In genomic region chr12:56537342-56537741, GRCm38 (mm10) we compare ENCODE assay signal across 18 mouse cellular contexts. TPM values are rescaled to one million over a fixed set of nuclear protein-coding genes. Genes with fewer than 3 reads are reported as not detected.
A peak's percentile ranks its signal among the peaks of the same experiment; 100 is the strongest.
DNase-seq lines count a peak whose midpoint lies in the region; ATAC-seq and TF ChIP-seq lines count a peak whose summit lies in the region.
"Had no signal": no experiment of that assay in that cellular context is flagged by ENCODE, and none has a peak within 500 bp of the region (broad histone marks: within the 10 kb centered on the region; RNA-seq: fewer than 3 reads in every experiment).

No protein-coding gene starts in this region.

- H3K4me1 ChIP-seq in neural tube, embryonic 15.5 days = peaks cover 25% of the 10 kb centered on the region
- H3K4me1 ChIP-seq in forebrain, embryonic 13.5 days = peaks cover 18% of the 10 kb centered on the region
- H3K4me1 ChIP-seq in intestine, embryonic 15.5 days (replicated peaks) = peaks cover 14% of the 10 kb centered on the region
- 0 out of 2 replicates have a peak, but pooled peaks cover 3% of the 10 kb centered on the region for H3K4me1 ChIP-seq in stomach, postnatal 0 days (replicated peaks; ENCODE audit: control insufficient read depth, insufficient read depth)

- no peak overlapping the region for H3K4me3 ChIP-seq in neural tube, embryonic 15.5 days (replicated peaks)
- peak overlapping the region; percentile 43 for H3K4me3 ChIP-seq in forebrain, embryonic 13.5 days
- H3K4me3 ChIP-seq in intestine, embryonic 15.5 days (replicated peaks) = no peak overlapping the region
- no peak overlapping the region for H3K4me3 ChIP-seq in stomach, postnatal 0 days (ENCODE audit: low read depth, low read length)
- H3K4me3 ChIP-seq: limb, embryonic 12.5 days had no signal

- H3K9me3 ChIP-seq in neural tube, embryonic 15.5 days (replicated peaks) = no peaks in the 10 kb centered on the region
- no peaks in the 10 kb centered on the region for H3K9me3 ChIP-seq in forebrain, embryonic 13.5 days (replicated peaks)
- no peaks in the 10 kb centered on the region for H3K9me3 ChIP-seq in intestine, embryonic 15.5 days
- H3K9me3 ChIP-seq in stomach, postnatal 0 days (ENCODE audit: control insufficient read depth, low read length) = no peaks in the 10 kb centered on the region
- H3K9me3 ChIP-seq: limb, embryonic 12.5 days had no signal

- peaks cover 96% of the 10 kb centered on the region for H3K27me3 ChIP-seq in neural tube, embryonic 15.5 days (replicated peaks)
- peaks cover 98% of the 10 kb centered on the region for H3K27me3 ChIP-seq in forebrain, embryonic 13.5 days
- peaks cover 92% of the 10 kb centered on the region for H3K27me3 ChIP-seq in intestine, embryonic 15.5 days (replicated peaks)
- H3K27me3 ChIP-seq in stomach, postnatal 0 days (ENCODE audit: control insufficient read depth, insufficient read depth, low read length) = peaks cover 29% of the 10 kb centered on the region

- H3K27ac ChIP-seq in neural tube, embryonic 15.5 days (replicated peaks) = no peak overlapping the region
- H3K27ac ChIP-seq in forebrain, embryonic 13.5 days = peak overlapping the region; percentile 86; the same call in 1 of the 2 replicates
- H3K27ac ChIP-seq in intestine, embryonic 15.5 days = no peak overlapping the region
- no peak overlapping the region for H3K27ac ChIP-seq in stomach, postnatal 0 days (replicated peaks)
- H3K27ac ChIP-seq: limb, embryonic 12.5 days; liver, embryonic 14.5 days had no signal

- no peak overlapping the region for H3K9ac ChIP-seq in neural tube, embryonic 15.5 days (replicated peaks)
- peak overlapping the region; percentile 54 for H3K9ac ChIP-seq in forebrain, embryonic 13.5 days
- H3K9ac ChIP-seq in intestine, embryonic 15.5 days = no peak overlapping the region
- H3K9ac ChIP-seq in stomach, postnatal 0 days (ENCODE audit: low read length) = no peak overlapping the region
- H3K9ac ChIP-seq: limb, embryonic 12.5 days; liver, embryonic 14.5 days had no signal

- no peak for TF ChIP-seq EP300 in stomach, postnatal 0 days (optimal IDR thresholded peaks at IDR 0.05)

- TF ChIP-seq CTCF in stomach, postnatal 0 days (IDR thresholded peaks at IDR 0.05; ENCODE audit: low read depth) = no peak

- peak; percentile 65 for DNase-seq in neural tube, embryonic 10.5 days (ENCODE audit: extremely low spot score, low spot score)
- DNase-seq in lung, postnatal 14 days = peak; percentile 29
- no peak for DNase-seq in stomach, postnatal 0 days (ENCODE audit: low spot score)
- no peak for DNase-seq in frontal cortex, postnatal 25 days (ENCODE audit: low spot score in 2 of 2)
- DNase-seq: adrenal gland, adult 8-10 months; cerebellum, adult 9-11 months; heart, postnatal 14 days; kidney, adult 2 months; thymus, adult 2 months had no signal

- no peak for ATAC-seq in neural tube, embryonic 15.5 days (ENCODE audit: low FRiP score)
- no peak for ATAC-seq in forebrain, embryonic 13.5 days
- no peak for ATAC-seq in intestine, embryonic 15.5 days
- no peak for ATAC-seq in stomach, postnatal 0 days (ENCODE audit: low FRiP score, low TSS enrichment)
- ATAC-seq: hindbrain, embryonic 16.5 days had no signal

- H3K36me3 ChIP-seq in neural tube, embryonic 15.5 days = no peaks in the 10 kb centered on the region
- H3K36me3 ChIP-seq in forebrain, embryonic 13.5 days (ENCODE audit: poor library complexity, severe bottlenecking) = no peaks in the 10 kb centered on the region
- no peaks in the 10 kb centered on the region for H3K36me3 ChIP-seq in intestine, embryonic 15.5 days
- no peaks in the 10 kb centered on the region for H3K36me3 ChIP-seq in stomach, postnatal 0 days (ENCODE audit: control insufficient read depth, insufficient read depth, low read length)
- H3K36me3 ChIP-seq: G1E; limb, embryonic 12.5 days had no signal

- WGBS in neural tube, embryonic 15.5 days = under 1% methylated on average over 19 of the region's 19 CpGs
- under 1% methylated on average over 18 of the region's 19 CpGs for WGBS in forebrain, embryonic 13.5 days
- 2% methylated on average over 19 of the region's 19 CpGs for WGBS in intestine, embryonic 15.5 days
- WGBS in stomach, postnatal 0 days = 2% methylated on average over 19 of the region's 19 CpGs

- H3K4me2 ChIP-seq in neural tube, embryonic 15.5 days = no peak overlapping the region
- peak overlapping the region; percentile 44 for H3K4me2 ChIP-seq in forebrain, embryonic 13.5 days
- H3K4me2 ChIP-seq in intestine, embryonic 15.5 days (replicated peaks) = no peak overlapping the region
- no peak overlapping the region for H3K4me2 ChIP-seq in stomach, postnatal 0 days (replicated peaks; ENCODE audit: low read depth)
- H3K4me2 ChIP-seq: limb, embryonic 12.5 days had no signal

RNA-seq across cellular contexts. Expression of gene Nkx2-1, which starts 0.6 kb away (rescaled TPM):
- not detected in 2 replicates for polyA plus RNA-seq in neural tube, embryonic 15.5 days (2015; fragmentation: Nextera tagmentation; extraction: Ambion mirVana)
- 12.4 and 22.6 TPM in 2 replicates for polyA plus RNA-seq in forebrain, embryonic 13.5 days (2015; fragmentation: Nextera tagmentation; extraction: Ambion mirVana)
- polyA plus RNA-seq in intestine, embryonic 15.5 days (2015; fragmentation: Nextera tagmentation; extraction: Ambion mirVana) = not detected in 2 replicates
- not detected in 2 replicates for polyA plus RNA-seq in stomach, postnatal 0 days (2015; fragmentation: Nextera tagmentation; extraction: Ambion mirVana)
- polyA plus RNA-seq: G1E; hindbrain, embryonic 16.5 days; kidney, adult 2 months; large intestine, adult 2 months; limb, embryonic 12.5 days; liver, embryonic 14.5 days; neural tube, embryonic 11.5 days had no signal

Comparison
In these comparisons a context has a peak if more than half of its experiments do, and no peak if none do; other contexts are left out.
1. DNase-seq: peak in neural tube, embryonic 10.5 days (single experiment) and lung, postnatal 14 days (single experiment); none in stomach, postnatal 0 days (single experiment) and frontal cortex, postnatal 25 days (0 of 2).
2. RNA of gene Nkx2-1, which starts 0.6 kb away (polyA plus RNA-seq): 12.4 to 22.6 TPM in forebrain, embryonic 13.5 days; not detected in neural tube, embryonic 15.5 days, not detected in intestine, embryonic 15.5 days and not detected in stomach, postnatal 0 days; every median in the first group is over 10 times any median in the second.